Mouse (Mus musculus) erythroblast, embryonic 14.5 days (primary cell): Measurements from ENCODE around the gene Calm3.

Experiments
- GATA1 ChIP-seq: IDR thresholded peaks from 2 replicates; pipeline ENCODE4 v1.6.1; 2012; ENCODE audit warnings: low read length, inconsistent platforms, mixed read lengths
- TAL1 ChIP-seq: IDR thresholded peaks from 3 replicates; pipeline ENCODE4 v1.6.1; 2012; ENCODE audit warnings: low read length, inconsistent platforms, mixed read lengths

DNA sequence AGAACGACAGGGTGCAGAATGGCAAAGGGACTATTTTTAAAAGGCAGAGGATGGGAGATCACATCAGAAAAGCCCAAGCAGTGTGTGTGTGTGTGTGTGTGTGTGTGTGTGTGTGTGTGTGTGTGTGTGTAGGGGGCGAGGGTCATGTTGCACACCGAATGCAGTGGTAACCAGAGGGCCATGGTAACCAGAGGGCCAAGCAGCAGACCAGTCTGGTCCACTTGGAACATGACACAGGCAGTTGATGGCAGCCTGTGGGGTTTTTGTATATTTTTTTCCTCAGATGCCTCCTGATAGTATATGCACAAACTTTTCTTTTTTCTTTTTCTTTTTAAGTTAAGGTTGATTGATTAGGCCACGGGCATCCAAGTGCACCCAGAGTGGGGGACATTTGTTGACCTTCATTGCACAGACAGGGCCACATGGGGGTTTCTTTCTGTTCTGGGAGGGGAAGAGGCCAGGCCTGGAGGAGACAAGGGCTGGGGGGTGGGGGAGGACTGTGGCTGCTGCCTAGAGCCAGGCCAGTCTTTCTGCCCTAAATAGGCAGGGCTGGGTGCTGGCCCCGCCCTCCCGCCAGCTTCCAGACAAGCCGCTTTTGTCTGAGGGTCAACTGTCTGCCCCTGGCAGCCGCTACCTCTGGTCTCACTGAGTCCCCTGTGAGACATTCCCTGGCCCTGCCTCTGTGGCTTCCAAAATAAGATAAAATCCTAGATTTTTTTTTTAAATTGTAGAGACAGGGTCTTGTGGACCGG lies 43.9 kb downstream of the Calm3 start:
- TF ChIP-seq GATA1 (no peak), TAL1 (no peak)
